Mouse (Mus musculus): Measurements from ENCODE around the gene Doxl2.

Doxl2 gene

GRCm38 (mm10) chr6:49009665-49010064, 34.9 kb downstream of the Doxl2 start:
- DNase-seq (ENCODE audit: low spot score in 2 of 2) = no peak

GRCm38 (mm10) chr6:49011191-49011590, 36.4 kb downstream of the Doxl2 start:
- DNase-seq (ENCODE audit: low spot score in 2 of 2) = no peak

- DNase-seq (ENCODE audit: low spot score in 2 of 2) = no peak
Observed at GRCm38 (mm10) chr6:49013023-49013422, 38.3 kb downstream of the Doxl2 start.

GRCm38 (mm10) chr6:49013458-49013857, 38.7 kb downstream of the Doxl2 start:
- DNase-seq (ENCODE audit: low spot score in 2 of 2) = no peak

GRCm38 (mm10) chr6:49017150-49017549, 42.4 kb downstream of the Doxl2 start:
- DNase-seq (ENCODE audit: low spot score in 2 of 2) = no peak

GRCm38 (mm10) chr6:49019341-49019740, 44.6 kb downstream of the Doxl2 start:
- no peak for DNase-seq (ENCODE audit: low spot score in 2 of 2)

- DNase-seq (ENCODE audit: low spot score in 2 of 2) = no peak
Observed at GRCm38 (mm10) chr6:49021141-49022012, 46.6 kb downstream of the Doxl2 start.

- no peak for DNase-seq (ENCODE audit: low spot score in 2 of 2)
Observed at GRCm38 (mm10) chr6:49022384-49022783, 47.6 kb downstream of the Doxl2 start.

GRCm38 (mm10) chr6:49023315-49023714, 48.6 kb downstream of the Doxl2 start:
- DNase-seq (ENCODE audit: low spot score in 2 of 2) = no peak

- DNase-seq (ENCODE audit: low spot score in 2 of 2) = no peak
Observed at GRCm38 (mm10) chr6:49025290-49025689, 50.5 kb downstream of the Doxl2 start.

GRCm38 (mm10) chr6:49026496-49026895, 51.7 kb downstream of the Doxl2 start:
- no peak for DNase-seq (ENCODE audit: low spot score in 2 of 2)

- peak; percentile 49 to 61 for DNase-seq (ENCODE audit: low spot score in 2 of 2)
Observed at GRCm38 (mm10) chr6:49028019-49028418, 53.3 kb downstream of the Doxl2 start.

All from urinary bladder, postnatal 36 days (tissue).